Mouse (Mus musculus): Measurements from ENCODE around the gene Zfp988.
"Not testable (repeated sequence)": the region's sequence is repeated elsewhere in the genome, so short reads cannot be mapped to it uniquely, and the experiment has no call there.

Zfp988 gene

GRCm38 (mm10) chr4:147305436-147305835, at the start of gene Zfp988:
Zfp988 (plus strand) TSS chr4:147305674.
- not testable (repeated sequence) for DNase-seq

GRCm38 (mm10) chr4:147262708-147263107, 42.8 kb upstream of the Zfp988 start:
- DNase-seq: not testable (repeated sequence)

GRCm38 (mm10) chr4:147267302-147267701, 38.2 kb upstream of the Zfp988 start:
- DNase-seq: not testable (repeated sequence)

- not testable (repeated sequence) for DNase-seq
Measured at GRCm38 (mm10) chr4:147268735-147269134, 36.7 kb upstream of the Zfp988 start.

- DNase-seq: not testable (repeated sequence)
Measured at GRCm38 (mm10) chr4:147270026-147270425, 35.4 kb upstream of the Zfp988 start.

GRCm38 (mm10) chr4:147271601-147272000, 33.9 kb upstream of the Zfp988 start:
- DNase-seq: not testable (repeated sequence)

- DNase-seq: not testable (repeated sequence)
Measured at GRCm38 (mm10) chr4:147275021-147275772, 30.3 kb upstream of the Zfp988 start.

- DNase-seq: not testable (repeated sequence)
Measured at GRCm38 (mm10) chr4:147275773-147276140, 29.7 kb upstream of the Zfp988 start.

- not testable (repeated sequence) for DNase-seq
Measured at GRCm38 (mm10) chr4:147280406-147280805, 25.1 kb upstream of the Zfp988 start.

GRCm38 (mm10) chr4:147298585-147298984, 6.9 kb upstream of the Zfp988 start:
- not testable (repeated sequence) for DNase-seq

GRCm38 (mm10) chr4:147302375-147302774, 3.1 kb upstream of the Zfp988 start:
- DNase-seq: not testable (repeated sequence)

GRCm38 (mm10) chr4:147335036-147335690, 29.7 kb downstream of the Zfp988 start:
- DNase-seq: not testable (repeated sequence)

GRCm38 (mm10) chr4:147335691-147336367, 30.4 kb downstream of the Zfp988 start:
- DNase-seq: not testable (repeated sequence)

- not testable (repeated sequence) for DNase-seq
Measured at GRCm38 (mm10) chr4:147336368-147337195, 31.1 kb downstream of the Zfp988 start.

- not testable (repeated sequence) for DNase-seq
Measured at GRCm38 (mm10) chr4:147337520-147337919, 32.0 kb downstream of the Zfp988 start.

GRCm38 (mm10) chr4:147338032-147338610, 32.6 kb downstream of the Zfp988 start:
- no peak for DNase-seq

GRCm38 (mm10) chr4:147338706-147339105, 33.2 kb downstream of the Zfp988 start:
- DNase-seq: not testable (repeated sequence)

- DNase-seq: not testable (repeated sequence)
Measured at GRCm38 (mm10) chr4:147339601-147340219, 34.2 kb downstream of the Zfp988 start.

- DNase-seq: not testable (repeated sequence)
Measured at GRCm38 (mm10) chr4:147340236-147340635, 34.8 kb downstream of the Zfp988 start.

GRCm38 (mm10) chr4:147340876-147341275, 35.4 kb downstream of the Zfp988 start:
- not testable (repeated sequence) for DNase-seq
